Mouse (Mus musculus) megakaryocyte, embryonic 14.5 days (primary cell): Measurements from ENCODE around the gene Syt1.

Source experiments
- FLI1 ChIP-seq: IDR thresholded peaks from 2 replicates; pipeline ENCODE4 v1.6.1; 2012; ENCODE audit warnings: low read length, inconsistent platforms, mixed read lengths
- GATA1 ChIP-seq: IDR thresholded peaks from 3 replicates; pipeline ENCODE4 v1.6.1; 2012; ENCODE audit warnings: mixed read lengths, low read length, inconsistent platforms, borderline replicate concordance

- TF ChIP-seq FLI1 (no peak), GATA1 (no peak)
Measured at GRCm38 (mm10) chr10:108619217-108619616, 391.6 kb downstream of the Syt1 start.
